Mouse (Mus musculus): ENCODE results near the gene Aadac.

The Aadac gene

GRCm38 (mm10) chr3:60025417-60025816 is at the start of gene Aadac:
Gene Aadac (plus strand): TSS chr3:60025717.
- DNase-seq (ENCODE audit: extremely low spot score, low spot score): no peak

DNA sequence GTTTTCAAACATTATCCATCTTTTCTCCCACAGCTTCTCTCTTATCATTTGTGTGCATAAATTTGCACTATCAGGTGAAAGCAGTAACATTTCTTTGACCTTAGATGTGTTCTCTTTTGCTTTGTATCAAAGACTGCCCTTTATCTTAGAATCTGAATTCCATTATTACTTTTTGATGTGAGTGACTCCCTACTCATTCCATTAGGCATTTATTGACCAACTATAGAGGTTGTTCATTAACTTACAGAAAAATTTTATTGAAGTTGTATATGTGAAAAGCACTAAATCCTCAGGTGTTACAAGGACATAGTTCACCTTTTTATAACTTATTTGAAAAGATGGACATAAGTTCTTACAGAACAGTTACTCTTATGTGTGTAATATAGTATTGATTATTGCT is 21.9 kb upstream of the Aadac start:
- no peak for DNase-seq (ENCODE audit: extremely low spot score, low spot score)

DNA sequence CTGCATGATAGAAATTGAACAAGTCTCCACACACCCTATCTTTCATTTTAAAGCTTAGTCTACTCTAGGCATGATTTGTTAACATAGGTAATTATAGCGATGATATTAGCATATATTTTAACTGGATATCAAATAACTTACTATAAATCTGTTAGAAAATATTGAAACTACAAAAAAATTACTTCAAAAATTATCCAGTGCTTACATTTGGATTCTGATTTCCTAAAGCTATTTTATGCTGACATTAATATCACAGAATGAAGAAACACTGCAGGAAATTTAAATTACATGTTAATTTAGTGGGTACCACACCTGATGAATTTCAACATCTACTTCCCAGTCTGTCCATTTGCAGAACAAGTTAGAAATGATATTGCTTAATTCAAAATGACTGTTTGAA is 19.1 kb upstream of the Aadac start, which contains the start of gene Aadacl2:
TSS of gene Aadacl2 (plus strand) at position 301 of the 400 bp plus-strand sequence.
- DNase-seq (ENCODE audit: extremely low spot score, low spot score): no peak

- DNase-seq (ENCODE audit: extremely low spot score, low spot score): no peak
Measured at GRCm38 (mm10) chr3:60031511-60031910, 6.0 kb downstream of the Aadac start.

DNA sequence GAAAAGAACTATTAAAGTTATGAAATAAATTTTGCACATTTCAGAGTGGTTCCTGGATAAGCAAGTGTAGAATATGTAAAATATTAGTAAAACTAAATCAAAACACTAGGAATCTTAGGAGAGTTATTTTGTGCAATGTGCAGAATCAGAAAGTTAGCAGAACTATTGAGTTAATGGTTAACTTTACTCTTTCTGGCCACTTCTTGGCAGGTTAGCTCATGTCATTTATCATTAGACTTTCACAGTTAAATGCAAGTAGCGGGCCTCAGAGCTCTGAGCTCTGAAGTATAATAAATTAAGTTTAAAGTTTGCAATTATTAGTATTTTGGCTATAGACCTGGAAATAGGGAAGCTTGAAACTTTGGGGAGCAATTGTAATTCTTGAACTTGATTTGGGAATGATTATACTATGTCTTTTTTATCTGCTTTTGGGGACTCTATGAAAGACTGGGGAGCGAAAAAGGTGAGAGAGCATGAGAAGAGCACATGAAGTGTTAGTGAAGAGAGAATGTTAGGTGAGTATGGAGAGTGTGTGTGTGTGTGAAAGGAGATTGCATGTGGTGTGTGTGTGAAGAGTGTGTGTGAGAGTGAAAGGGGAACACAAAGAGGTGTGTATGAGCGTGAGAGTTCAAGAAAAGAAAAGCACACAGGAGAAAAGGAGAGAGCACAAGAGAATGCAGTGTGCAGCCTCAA is 20.9 kb downstream of the Aadac start:
- no peak for DNase-seq (ENCODE audit: extremely low spot score, low spot score)

DNA sequence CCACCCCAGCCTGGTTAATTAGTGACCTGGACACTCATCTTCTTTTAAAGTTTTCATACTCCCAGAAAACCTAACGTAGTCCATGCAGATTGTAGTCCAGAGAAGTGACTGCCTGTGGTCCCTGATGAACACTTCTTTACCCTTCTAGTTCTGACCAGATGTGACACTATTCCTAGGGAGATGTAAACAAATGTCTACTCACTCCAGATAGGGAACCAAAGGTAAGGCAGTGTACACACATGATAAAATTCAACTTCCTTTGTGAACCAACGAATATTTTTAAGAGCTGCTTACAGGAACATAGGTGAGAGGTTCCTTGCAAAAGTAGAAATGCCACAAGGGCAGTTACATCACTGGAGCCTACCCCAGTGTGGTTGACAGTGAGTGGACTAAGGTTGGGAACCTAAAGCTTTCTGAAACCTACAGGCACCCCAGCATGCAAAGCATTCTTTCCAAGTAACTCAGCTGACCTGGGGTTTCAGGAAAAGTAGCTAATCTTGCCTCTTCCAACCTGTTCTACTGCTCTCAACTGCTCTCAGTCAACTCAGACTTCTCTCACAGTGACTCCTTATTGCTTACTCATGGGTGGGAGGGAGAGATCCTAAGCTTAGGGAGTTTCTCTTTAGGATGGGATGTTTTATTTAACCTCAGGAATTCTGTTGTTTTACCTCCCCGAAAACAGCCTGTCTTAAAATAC is 27.9 kb downstream of the Aadac start:
- DNase-seq (ENCODE audit: extremely low spot score, low spot score): no peak

DNA sequence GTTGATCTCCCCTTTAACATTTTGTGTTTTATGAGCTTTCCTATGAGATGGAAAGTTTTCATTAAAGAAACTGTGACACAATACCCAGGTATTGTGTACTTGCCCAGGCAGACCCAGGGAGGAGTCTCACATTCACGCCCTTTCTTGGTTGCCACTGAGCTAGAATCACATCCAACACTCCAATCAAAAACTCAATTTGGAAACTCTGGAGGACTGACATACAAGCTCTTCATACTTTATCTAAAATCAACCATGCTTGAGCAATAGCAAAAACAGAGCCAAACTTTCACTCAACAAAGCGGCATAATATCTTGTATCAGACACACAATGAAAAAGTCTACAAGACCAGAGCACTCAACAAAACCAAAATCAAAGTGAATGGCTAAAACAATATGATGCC is 28.4 kb downstream of the Aadac start:
- DNase-seq (ENCODE audit: extremely low spot score, low spot score): no peak

- DNase-seq (ENCODE audit: extremely low spot score, low spot score): no peak
Measured at GRCm38 (mm10) chr3:60056451-60056850, 30.9 kb downstream of the Aadac start.

DNA sequence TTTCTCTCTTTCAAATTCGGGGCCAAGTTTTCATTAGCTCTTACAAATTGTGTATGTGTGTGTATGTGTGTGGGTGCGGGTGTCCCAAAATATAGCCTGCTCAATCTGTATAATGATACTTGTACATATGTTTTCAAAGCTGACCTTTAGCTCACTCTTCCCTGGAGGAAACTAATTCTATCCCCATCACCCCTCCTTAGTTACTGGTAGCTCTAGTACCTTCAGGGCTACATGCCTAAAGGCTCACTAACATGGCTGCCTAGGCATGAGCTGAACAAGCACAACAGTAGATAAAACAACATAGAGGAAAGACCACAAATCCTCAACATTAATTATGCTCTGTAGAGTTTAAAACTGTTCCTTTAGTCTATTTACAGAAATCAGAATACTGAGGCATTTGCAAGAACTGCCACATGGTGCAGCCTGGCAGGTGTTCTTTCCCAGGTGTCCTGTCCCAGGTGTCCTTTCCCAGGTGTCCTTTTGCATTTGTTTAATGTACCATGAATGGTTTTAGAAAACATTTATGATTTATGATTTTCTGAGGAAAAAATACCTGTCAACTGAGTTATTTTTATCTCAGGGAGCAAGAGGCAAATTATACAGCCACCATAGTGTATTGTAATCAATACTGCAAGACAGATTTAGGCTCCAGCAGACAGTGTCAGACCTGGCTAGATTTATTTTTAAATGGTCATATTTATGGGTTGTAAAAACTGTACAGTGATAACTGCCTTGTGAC is 31.7 kb downstream of the Aadac start:
- no peak for DNase-seq (ENCODE audit: extremely low spot score, low spot score)

- no peak for DNase-seq (ENCODE audit: extremely low spot score, low spot score)
Measured at GRCm38 (mm10) chr3:60057809-60058082, 32.2 kb downstream of the Aadac start.

DNA sequence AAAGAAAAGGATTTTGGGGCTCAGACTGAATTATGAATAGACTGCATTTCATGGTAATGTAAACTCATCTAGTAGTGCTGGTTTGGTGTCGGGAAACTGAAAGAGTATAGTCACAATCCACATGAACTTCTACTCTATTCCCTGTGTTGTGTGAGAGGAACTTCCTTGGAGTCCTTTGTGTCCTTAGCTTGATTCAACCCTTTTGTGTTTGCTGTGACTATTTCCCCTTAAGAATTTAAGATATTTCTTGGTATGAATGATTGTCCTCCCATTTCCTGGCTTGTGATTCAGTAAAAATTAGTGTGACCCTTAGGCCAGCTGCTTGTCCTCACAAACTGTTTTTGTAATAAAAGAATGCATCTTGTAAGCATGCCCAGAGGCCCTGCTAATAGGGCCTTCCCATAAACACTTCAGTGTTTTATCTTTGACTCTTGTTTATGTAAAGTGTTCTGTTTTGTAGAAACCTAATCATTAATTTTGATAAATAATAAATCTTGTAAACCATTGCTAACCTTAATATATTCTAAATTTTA is 53.4 kb downstream of the Aadac start:
- no peak for DNase-seq (ENCODE audit: extremely low spot score, low spot score)

GRCm38 (mm10) chr3:60080572-60080971 is 55.1 kb downstream of the Aadac start:
- DNase-seq (ENCODE audit: extremely low spot score, low spot score): no peak

DNA sequence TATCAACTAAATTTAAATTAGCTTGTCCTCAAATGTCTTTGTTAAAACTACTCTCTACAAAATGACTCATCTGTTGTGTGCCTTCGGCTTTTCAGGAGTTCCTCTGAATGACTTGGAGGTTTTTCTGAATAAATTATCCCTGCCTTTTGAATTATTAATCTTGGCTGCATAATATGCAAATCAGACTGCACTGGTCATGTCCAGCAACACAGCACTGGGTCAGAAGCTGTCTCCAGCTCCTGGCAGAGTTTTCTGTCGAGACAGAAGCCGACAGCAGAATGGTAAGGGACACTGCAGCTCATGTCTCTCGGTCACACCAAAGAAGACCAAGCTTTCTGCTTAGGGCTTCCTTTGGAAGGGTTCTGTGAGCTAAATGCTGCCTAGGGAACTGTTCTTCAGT is 56.1 kb downstream of the Aadac start, which contains the start of gene Sucnr1:
TSS of gene Sucnr1 (plus strand) at position 222 of the 400 bp plus-strand sequence.
- DNase-seq (ENCODE audit: extremely low spot score, low spot score): no peak

GRCm38 (mm10) chr3:60082746-60083145 is 57.2 kb downstream of the Aadac start:
- no peak for DNase-seq (ENCODE audit: extremely low spot score, low spot score)

DNA sequence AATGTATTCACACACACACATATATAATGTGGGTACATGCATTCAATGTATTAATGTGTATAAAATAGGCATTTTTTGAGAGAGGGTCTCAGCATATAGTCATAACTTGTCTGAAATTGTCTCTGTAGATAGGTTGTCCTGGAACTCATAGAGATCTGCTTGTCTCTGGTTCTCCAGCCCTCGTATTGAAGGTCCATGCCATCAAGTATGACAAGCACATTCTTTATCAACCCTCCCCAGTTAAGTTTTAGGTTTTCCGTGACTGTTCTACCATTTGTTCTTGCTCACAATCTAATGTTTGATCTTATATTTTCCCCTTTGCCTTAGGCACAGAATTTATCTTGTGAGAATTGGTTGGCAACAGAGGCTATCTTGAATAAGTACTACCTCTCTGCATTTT is 60.2 kb downstream of the Aadac start:
- no peak for DNase-seq (ENCODE audit: extremely low spot score, low spot score)

All from neural tube, embryonic 10.5 days (tissue).